Mouse (Mus musculus): ENCODE measurements around the gene Elp6. TPM values are rescaled to one million over a fixed set of nuclear protein-coding genes. Genes with fewer than 3 reads are reported as not detected.

The Elp6 gene
- polyA plus RNA-seq, 1 experiment from 2014 or later: 37.5 TPM

DNA sequence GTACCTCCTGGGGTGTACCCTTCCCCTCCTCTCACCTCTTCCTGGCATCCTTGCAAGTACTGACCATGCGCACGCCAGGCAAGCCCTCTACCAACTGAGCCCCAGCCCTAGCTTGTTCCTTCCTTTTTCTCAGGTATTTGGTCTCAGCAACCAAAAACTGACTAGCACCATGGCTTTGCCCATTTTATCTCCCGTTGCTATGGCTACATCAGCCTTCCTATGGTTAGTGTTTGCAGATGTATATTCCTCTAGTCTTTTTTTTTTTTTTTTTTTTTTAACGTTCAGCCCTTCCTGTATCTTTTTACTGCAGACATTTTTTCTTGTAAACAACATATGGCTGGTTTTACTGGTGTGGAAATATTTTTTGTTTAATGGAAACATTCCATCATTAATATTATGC lies 31.5 kb upstream of the Elp6 start:
- ATAC-seq (replicated peaks; ENCODE audit: low FRiP score) (no peak), DNase-seq (ENCODE audit: low spot score) (no peak)
- no peaks in the 10 kb centered on the region for H3K36me3 ChIP-seq (ENCODE audit: control insufficient read depth, insufficient read depth, low read length)
- no peaks in the 10 kb centered on the region for H3K9me3 ChIP-seq (ENCODE audit: control insufficient read depth, low read length)
- H3K4me2 ChIP-seq (ENCODE audit: low read depth, low read length, severe bottlenecking): no peak overlapping the region
- H3K27ac ChIP-seq (ENCODE audit: low read depth, low read length): no peak overlapping the region
- no peaks in the 10 kb centered on the region for H3K27me3 ChIP-seq (ENCODE audit: control insufficient read depth, insufficient read depth, low read length)
- H3K4me1 ChIP-seq (replicated peaks; ENCODE audit: control insufficient read depth, insufficient read depth, low read length): no peaks in the 10 kb centered on the region
- WGBS: 82% methylated on average over 4 of the region's 4 CpGs
- no peak overlapping the region for H3K9ac ChIP-seq (ENCODE audit: low read length)
- no peak overlapping the region for H3K4me3 ChIP-seq (ENCODE audit: low read depth, low read length)

DNA sequence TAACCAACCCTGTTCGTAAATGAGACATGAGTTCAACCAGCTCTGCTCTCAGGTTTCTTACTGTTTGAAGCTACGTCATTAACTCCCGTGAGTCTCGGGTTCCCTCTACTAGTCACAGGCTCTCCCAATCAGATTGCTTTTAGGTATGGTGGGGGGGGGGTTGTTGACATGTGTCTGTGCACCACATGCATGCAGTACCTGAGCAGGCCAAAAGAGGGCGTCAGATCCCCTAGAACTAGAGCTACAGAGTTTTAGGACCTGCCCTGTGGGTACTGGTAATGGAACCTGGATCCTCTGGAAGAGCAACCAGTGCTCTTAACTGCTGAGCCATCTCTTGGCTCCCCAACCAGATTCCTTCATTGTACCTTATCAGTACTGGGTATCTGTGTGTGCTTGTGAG lies 29.1 kb upstream of the Elp6 start:
- no peaks in the 10 kb centered on the region for H3K9me3 ChIP-seq (ENCODE audit: control insufficient read depth, low read length)
- H3K4me2 ChIP-seq (ENCODE audit: low read depth, low read length, severe bottlenecking): no peak overlapping the region
- 74% methylated on average over 5 of the region's 5 CpGs for WGBS
- H3K4me3 ChIP-seq (ENCODE audit: low read depth, low read length): no peak overlapping the region
- ATAC-seq (replicated peaks; ENCODE audit: low FRiP score) (no peak), DNase-seq (ENCODE audit: low spot score) (no peak)
- H3K27me3 ChIP-seq (ENCODE audit: control insufficient read depth, insufficient read depth, low read length): no peaks in the 10 kb centered on the region
- no peak overlapping the region for H3K27ac ChIP-seq (ENCODE audit: low read depth, low read length)
- H3K36me3 ChIP-seq (ENCODE audit: control insufficient read depth, insufficient read depth, low read length): no peaks in the 10 kb centered on the region
- no peak overlapping the region for H3K9ac ChIP-seq (ENCODE audit: low read length)
- H3K4me1 ChIP-seq (replicated peaks; ENCODE audit: control insufficient read depth, insufficient read depth, low read length): no peaks in the 10 kb centered on the region

DNA sequence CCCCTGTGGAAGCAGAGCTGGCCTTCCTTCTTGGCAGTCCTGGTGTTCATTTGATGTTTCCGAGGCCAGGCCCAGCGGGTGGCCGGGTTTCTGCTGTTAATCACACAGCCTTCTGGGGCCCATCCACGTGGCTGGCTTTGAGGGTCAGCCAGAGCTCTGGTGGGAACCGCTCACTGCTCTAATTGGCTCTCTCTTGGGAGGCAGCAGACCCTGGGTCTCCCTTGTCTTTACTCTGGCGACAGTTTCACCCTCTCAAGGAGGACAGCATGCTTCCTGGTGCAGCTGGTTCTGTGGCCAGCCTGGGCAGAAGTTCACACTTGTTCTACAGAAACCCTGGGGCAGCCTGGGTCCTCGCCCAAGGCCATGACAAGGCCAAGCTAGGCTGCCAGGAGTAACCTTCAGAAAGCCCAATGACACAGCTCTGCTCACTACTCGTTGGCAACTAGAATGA lies 27.5 kb upstream of the Elp6 start:
- no peak overlapping the region for H3K4me3 ChIP-seq (ENCODE audit: low read depth, low read length)
- ATAC-seq (replicated peaks; ENCODE audit: low FRiP score) (no peak), DNase-seq (ENCODE audit: low spot score) (no peak)
- H3K9me3 ChIP-seq (ENCODE audit: control insufficient read depth, low read length): no peaks in the 10 kb centered on the region
- no peak overlapping the region for H3K9ac ChIP-seq (ENCODE audit: low read length)
- H3K27me3 ChIP-seq (ENCODE audit: control insufficient read depth, insufficient read depth, low read length): no peaks in the 10 kb centered on the region
- no peak overlapping the region for H3K4me2 ChIP-seq (ENCODE audit: low read depth, low read length, severe bottlenecking)
- no peaks in the 10 kb centered on the region for H3K4me1 ChIP-seq (replicated peaks; ENCODE audit: control insufficient read depth, insufficient read depth, low read length)
- 55% methylated on average over 8 of the region's 8 CpGs for WGBS
- H3K27ac ChIP-seq (ENCODE audit: low read depth, low read length): no peak overlapping the region
- no peaks in the 10 kb centered on the region for H3K36me3 ChIP-seq (ENCODE audit: control insufficient read depth, insufficient read depth, low read length)

DNA sequence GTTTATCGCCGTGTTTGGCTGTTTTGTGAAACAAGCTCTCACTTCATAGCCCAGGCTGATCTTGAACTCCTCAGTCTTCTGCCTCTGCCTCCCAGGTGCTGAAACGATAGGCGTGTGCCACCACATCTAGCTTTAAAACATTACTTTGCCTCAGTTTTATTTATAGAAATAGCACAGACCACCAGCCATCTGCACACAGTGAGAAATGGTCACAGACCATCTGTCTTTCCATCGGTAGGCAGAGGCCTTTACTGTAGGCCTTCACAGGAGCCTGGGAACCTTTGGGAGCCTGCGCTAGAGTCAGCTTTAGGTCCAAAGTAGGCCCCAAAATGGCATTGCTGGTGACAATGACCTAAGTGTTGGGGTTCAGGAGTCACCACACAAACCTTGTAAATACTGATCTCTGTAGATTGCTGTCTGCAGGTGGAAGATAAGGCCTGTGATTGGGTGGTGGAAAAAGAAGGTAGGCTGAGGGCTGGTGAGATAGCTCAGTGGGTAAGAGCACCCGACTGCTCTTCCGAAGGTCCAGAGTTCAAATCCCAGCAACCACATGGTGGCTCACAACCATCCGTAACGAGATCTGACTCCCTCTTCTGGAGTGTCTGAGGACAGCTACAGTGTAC lies 20.8 kb upstream of the Elp6 start:
- H3K4me3 ChIP-seq (ENCODE audit: low read depth, low read length): no peak overlapping the region
- H3K9me3 ChIP-seq (ENCODE audit: control insufficient read depth, low read length): no peaks in the 10 kb centered on the region
- no peak overlapping the region for H3K27ac ChIP-seq (ENCODE audit: low read depth, low read length)
- 91% methylated on average over 8 of the region's 10 CpGs for WGBS
- H3K9ac ChIP-seq (ENCODE audit: low read length): no peak overlapping the region
- H3K4me1 ChIP-seq (replicated peaks; ENCODE audit: control insufficient read depth, insufficient read depth, low read length): 0 out of 2 replicates have a peak, but pooled peaks cover 2% of the 10 kb centered on the region
- DNase-seq (ENCODE audit: low spot score): no peak
- ATAC-seq (replicated peaks; ENCODE audit: low FRiP score): no peak
- H3K4me2 ChIP-seq (ENCODE audit: low read depth, low read length, severe bottlenecking): no peak overlapping the region
- H3K36me3 ChIP-seq (ENCODE audit: control insufficient read depth, insufficient read depth, low read length): no peaks in the 10 kb centered on the region
- no peaks in the 10 kb centered on the region for H3K27me3 ChIP-seq (ENCODE audit: control insufficient read depth, insufficient read depth, low read length)

DNA sequence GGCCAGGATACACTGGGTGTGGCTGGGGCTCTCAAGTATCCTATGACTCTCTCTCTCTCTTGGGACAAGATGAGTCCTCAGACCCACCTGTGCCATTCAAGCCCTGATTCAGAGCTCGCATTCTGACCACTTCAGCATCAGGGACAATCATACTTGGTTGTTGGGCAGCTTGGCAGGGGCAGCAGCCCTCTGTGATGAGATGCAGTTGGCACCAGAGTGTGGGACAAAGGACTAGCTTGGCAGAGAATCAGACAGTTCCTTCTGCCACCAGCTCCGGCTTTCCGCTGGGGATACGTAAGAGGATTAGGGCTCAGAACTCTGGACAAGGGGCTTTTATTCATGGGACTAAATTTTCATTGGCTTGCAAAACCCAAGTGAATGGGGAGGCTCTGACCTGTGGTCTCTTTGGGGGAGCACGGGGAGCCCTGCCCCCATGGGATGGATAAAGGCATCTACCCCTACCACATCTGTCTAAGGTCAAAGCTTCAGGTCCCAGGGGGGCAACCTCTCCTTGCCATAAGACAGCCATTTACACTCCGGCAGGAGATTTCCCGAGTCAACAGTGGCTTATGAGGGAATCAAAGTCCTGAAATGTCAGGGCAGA lies 17.6 kb upstream of the Elp6 start:
- ATAC-seq (replicated peaks; ENCODE audit: low FRiP score): no peak
- Histone ChIP-seq H3K9me3 (ENCODE audit: control insufficient read depth, low read length) (no peaks in the 10 kb centered on the region), H3K4me2 (ENCODE audit: low read depth, low read length, severe bottlenecking) (no peak overlapping the region), H3K27me3 (ENCODE audit: control insufficient read depth, insufficient read depth, low read length) (no peaks in the 10 kb centered on the region), H3K9ac (ENCODE audit: low read length) (no peak overlapping the region), H3K27ac (ENCODE audit: low read depth, low read length) (no peak overlapping the region), H3K36me3 (ENCODE audit: control insufficient read depth, insufficient read depth, low read length) (no peaks in the 10 kb centered on the region), H3K4me1 (replicated peaks; ENCODE audit: control insufficient read depth, insufficient read depth, low read length) (0 out of 2 replicates have a peak, but pooled peaks cover 2% of the 10 kb centered on the region), H3K4me3 (ENCODE audit: low read depth, low read length) (no peak overlapping the region)
- 39% methylated on average over 7 of the region's 7 CpGs for WGBS
- DNase-seq (ENCODE audit: low spot score): no peak

DNA sequence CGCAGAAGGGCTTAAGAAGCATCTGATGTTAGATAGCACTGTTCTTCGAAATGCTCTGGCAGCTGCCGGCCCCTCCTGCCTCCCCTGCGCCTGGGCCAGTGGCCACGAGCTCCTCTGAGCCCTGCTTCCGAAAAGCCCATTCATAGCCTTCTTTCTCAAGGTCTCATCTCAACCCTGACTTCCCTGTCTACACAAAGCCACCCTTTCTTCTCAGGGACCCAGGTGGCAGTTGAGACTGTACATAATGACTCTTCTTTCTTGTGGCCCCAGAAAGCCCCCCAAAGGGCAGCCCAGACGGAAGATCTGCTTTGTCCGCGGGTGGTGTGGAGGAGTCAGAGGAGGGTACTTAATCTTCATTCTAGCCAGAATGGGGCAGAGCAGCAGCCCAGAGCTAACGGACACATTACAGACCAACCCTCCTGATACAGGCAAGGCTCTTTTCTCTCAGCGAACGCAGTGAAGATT lies 11.7 kb upstream of the Elp6 start:
- Histone ChIP-seq H3K9me3 (ENCODE audit: control insufficient read depth, low read length) (no peaks in the 10 kb centered on the region), H3K27ac (ENCODE audit: low read depth, low read length) (no peak overlapping the region), H3K9ac (ENCODE audit: low read length) (no peak overlapping the region), H3K4me3 (ENCODE audit: low read depth, low read length) (no peak overlapping the region), H3K4me2 (ENCODE audit: low read depth, low read length, severe bottlenecking) (no peak overlapping the region), H3K27me3 (ENCODE audit: control insufficient read depth, insufficient read depth, low read length) (no peaks in the 10 kb centered on the region), H3K36me3 (ENCODE audit: control insufficient read depth, insufficient read depth, low read length) (no peaks in the 10 kb centered on the region), H3K4me1 (replicated peaks; ENCODE audit: control insufficient read depth, insufficient read depth, low read length) (peaks cover 4% of the 10 kb centered on the region; the same call in 1 of the 2 replicates)
- DNase-seq (ENCODE audit: low spot score) (no peak), ATAC-seq (replicated peaks; ENCODE audit: low FRiP score) (no peak)
- 52% methylated on average over 12 of the region's 12 CpGs for WGBS

DNA sequence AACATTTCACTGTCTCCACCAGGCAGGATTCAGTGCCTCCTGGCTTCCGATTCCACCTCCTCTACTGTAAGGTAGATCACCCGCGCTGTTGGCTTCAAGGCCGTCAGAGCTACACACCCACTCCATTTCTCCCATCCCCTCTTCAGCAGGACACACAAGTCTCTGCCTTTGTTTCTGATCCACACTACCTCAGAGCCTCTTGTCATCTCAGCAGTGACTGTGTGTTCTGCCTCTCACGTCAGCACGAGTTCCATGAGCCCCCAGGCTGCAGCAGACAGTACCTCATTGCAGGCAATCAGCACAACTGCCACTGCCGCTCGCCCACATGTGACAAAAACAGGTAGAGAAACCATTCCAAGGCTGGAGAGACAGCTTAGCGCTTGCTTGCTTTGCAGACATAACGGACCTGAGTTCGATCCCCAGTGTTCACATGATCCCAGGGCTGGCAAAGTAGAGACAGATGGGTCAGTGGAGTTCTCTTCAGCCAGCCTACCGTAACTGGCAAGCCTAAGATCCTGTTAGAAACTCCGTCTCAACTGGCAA lies 11.0 kb upstream of the Elp6 start:
- H3K4me2 ChIP-seq (ENCODE audit: low read depth, low read length, severe bottlenecking): no peak overlapping the region
- peaks cover 4% of the 10 kb centered on the region; the same call in 1 of the 2 replicates for H3K4me1 ChIP-seq (replicated peaks; ENCODE audit: control insufficient read depth, insufficient read depth, low read length)
- H3K9ac ChIP-seq (ENCODE audit: low read length): no peak overlapping the region
- no peak overlapping the region for H3K27ac ChIP-seq (ENCODE audit: low read depth, low read length)
- no peaks in the 10 kb centered on the region for H3K27me3 ChIP-seq (ENCODE audit: control insufficient read depth, insufficient read depth, low read length)
- no peak overlapping the region for H3K4me3 ChIP-seq (ENCODE audit: low read depth, low read length)
- WGBS: 88% methylated on average over 13 of the region's 13 CpGs
- no peaks in the 10 kb centered on the region for H3K36me3 ChIP-seq (ENCODE audit: control insufficient read depth, insufficient read depth, low read length)
- no peak for DNase-seq (ENCODE audit: low spot score)
- ATAC-seq (replicated peaks; ENCODE audit: low FRiP score): no peak
- H3K9me3 ChIP-seq (ENCODE audit: control insufficient read depth, low read length): no peaks in the 10 kb centered on the region

DNA sequence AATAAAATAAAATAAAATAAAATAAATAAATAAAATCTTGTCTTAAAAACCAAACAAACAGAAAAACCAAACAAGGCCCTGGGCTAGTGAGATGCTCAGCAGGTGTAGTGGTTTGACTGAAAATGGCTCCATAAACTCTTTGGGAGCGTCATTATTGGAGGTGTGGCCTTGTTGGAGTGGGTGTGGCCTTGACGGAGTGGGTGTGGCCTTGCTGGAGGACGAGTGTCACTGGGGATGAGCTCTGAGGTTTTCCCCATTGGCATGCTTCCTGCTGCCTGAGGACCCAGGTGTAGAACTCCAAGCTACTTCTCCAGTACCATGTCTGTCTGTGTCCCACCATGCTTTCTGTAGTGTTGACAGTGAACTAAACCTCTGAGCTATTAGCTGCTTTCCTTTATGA lies 10.2 kb upstream of the Elp6 start:
- no peak overlapping the region for H3K9ac ChIP-seq (ENCODE audit: low read length)
- no peak for ATAC-seq (replicated peaks; ENCODE audit: low FRiP score)
- H3K4me3 ChIP-seq (ENCODE audit: low read depth, low read length): no peak overlapping the region
- no peaks in the 10 kb centered on the region for H3K36me3 ChIP-seq (ENCODE audit: control insufficient read depth, insufficient read depth, low read length)
- WGBS: 52% methylated on average over 3 of the region's 3 CpGs
- DNase-seq (ENCODE audit: low spot score): no peak
- H3K4me2 ChIP-seq (ENCODE audit: low read depth, low read length, severe bottlenecking): no peak overlapping the region
- H3K27me3 ChIP-seq (ENCODE audit: control insufficient read depth, insufficient read depth, low read length): no peaks in the 10 kb centered on the region
- H3K27ac ChIP-seq (ENCODE audit: low read depth, low read length): no peak overlapping the region
- H3K4me1 ChIP-seq (replicated peaks; ENCODE audit: control insufficient read depth, insufficient read depth, low read length): peaks cover 4% of the 10 kb centered on the region; the same call in 1 of the 2 replicates
- no peaks in the 10 kb centered on the region for H3K9me3 ChIP-seq (ENCODE audit: control insufficient read depth, low read length)
